Mouse (Mus musculus) leukemia stem cell, adult 10-12 weeks (primary cell): ENCODE measurements around the gene Capn7. TPM values are rescaled to one million over a fixed set of nuclear protein-coding genes. Genes with fewer than 3 reads are reported as not detected.

Experiments used
- polyA plus RNA-seq: library from polyadenylated mRNA; stranded (reverse); fragments of >175 nt; gene quantifications from 2 replicates; pipeline ENCODE4 v1.2.3, GENCODE M21; 2012; ENCODE audit warnings: low replicate concordance

Capn7 gene
- polyA plus RNA-seq: 5.7 and 7.8 TPM in 2 replicates

GRCm38 (mm10) chr14:31336369-31337155, at the start of gene Capn7:
Capn7 (plus strand) TSS chr14:31336638.

GRCm38 (mm10) chr14:31323849-31324792, 12.3 kb upstream of the Capn7 start, which contains the start of gene Dnah1:
Dnah1 (minus strand) TSS chr14:31323896.

Other genes starting within 250 kb of the Capn7 start
- gene Smim4, start 207.7 kb upstream of the Capn7 start, polyA plus RNA-seq: 48.2 and 72.9 TPM in 2 replicates
- gene Nt5dc2, start 205.6 kb upstream of the Capn7 start, polyA plus RNA-seq: 40.8 and 99.2 TPM in 2 replicates
- gene Stab1, start 168.0 kb upstream of the Capn7 start, polyA plus RNA-seq: 2.1 and 4.2 TPM in 2 replicates
- 0.26 TPM in 1 of 2 replicates, not detected in the other for gene Tnnc1, start 128.3 kb upstream of the Capn7 start, polyA plus RNA-seq
- 128 and 175 TPM in 2 replicates for gene Nisch, start 119.7 kb upstream of the Capn7 start, polyA plus RNA-seq
- gene Sema3g, start 118.8 kb upstream of the Capn7 start, polyA plus RNA-seq: 0.21 and 0.60 TPM in 2 replicates
- 1.8 and 3.5 TPM in 2 replicates for gene Phf7, start 85.3 kb upstream of the Capn7 start, polyA plus RNA-seq
- 34.1 and 85.8 TPM in 2 replicates for gene Bap1, start 85.2 kb upstream of the Capn7 start, polyA plus RNA-seq
- 0.08 TPM in 1 of 2 replicates, not detected in the other for gene Dnah1, start 12.7 kb upstream of the Capn7 start, polyA plus RNA-seq
- 9.4 and 19.6 TPM in 2 replicates for gene Sh3bp5, start 99.4 kb downstream of the Capn7 start, polyA plus RNA-seq
- 345 and 612 TPM in 2 replicates for gene Eaf1, start 157.8 kb downstream of the Capn7 start, polyA plus RNA-seq
- 1.1 and 3.7 TPM in 2 replicates for gene Mettl6, start 158.4 kb downstream of the Capn7 start, polyA plus RNA-seq